Mouse (Mus musculus): ENCODE results near the gene Ffar3.

Gene Ffar3

GRCm38 (mm10) chr7:30856078-30856477 lies at the start of gene Ffar3:
Gene Ffar3, minus strand, starts transcription at chr7:30856178.
- DNase-seq (ENCODE audit: low spot score in 2 of 2) = no peak

GRCm38 (mm10) chr7:30904042-30904441 lies 48.1 kb upstream of the Ffar3 start:
- DNase-seq (ENCODE audit: low spot score in 2 of 2) = peak in 1 of 2 experiments; percentile 38

GRCm38 (mm10) chr7:30895217-30895616 lies 39.2 kb upstream of the Ffar3 start:
- DNase-seq (ENCODE audit: low spot score in 2 of 2) = no peak

GRCm38 (mm10) chr7:30892515-30892914 lies 36.5 kb upstream of the Ffar3 start:
- DNase-seq (ENCODE audit: low spot score in 2 of 2) = no peak

- DNase-seq (ENCODE audit: low spot score in 2 of 2) = no peak
Observed at GRCm38 (mm10) chr7:30891746-30892145, 35.8 kb upstream of the Ffar3 start.

GRCm38 (mm10) chr7:30890681-30891080 lies 34.7 kb upstream of the Ffar3 start:
- DNase-seq (ENCODE audit: low spot score in 2 of 2) = no peak

- no peak for DNase-seq (ENCODE audit: low spot score in 2 of 2)
Observed at GRCm38 (mm10) chr7:30888786-30889185, 32.8 kb upstream of the Ffar3 start.

GRCm38 (mm10) chr7:30887568-30888188 lies 31.7 kb upstream of the Ffar3 start:
- DNase-seq (ENCODE audit: low spot score in 2 of 2) = peak in 1 of 2 experiments; percentile 55

- DNase-seq (ENCODE audit: low spot score in 2 of 2) = no peak
Observed at GRCm38 (mm10) chr7:30886852-30887251, 30.9 kb upstream of the Ffar3 start.

- DNase-seq (ENCODE audit: low spot score in 2 of 2) = no peak
Observed at GRCm38 (mm10) chr7:30884047-30884446, 28.1 kb upstream of the Ffar3 start.

GRCm38 (mm10) chr7:30881367-30881766 lies 25.4 kb upstream of the Ffar3 start:
- no peak for DNase-seq (ENCODE audit: low spot score in 2 of 2)

GRCm38 (mm10) chr7:30880176-30880575 lies 24.2 kb upstream of the Ffar3 start, which contains the start of gene Cd22:
Gene Cd22, minus strand, starts transcription at chr7:30880342.
- peak in 1 of 2 experiments; percentile 59 for DNase-seq (ENCODE audit: low spot score in 2 of 2)

- DNase-seq (ENCODE audit: low spot score in 2 of 2) = no peak
Observed at GRCm38 (mm10) chr7:30878950-30879349, 23.0 kb upstream of the Ffar3 start.

GRCm38 (mm10) chr7:30873083-30873482 lies 17.1 kb upstream of the Ffar3 start:
- DNase-seq (ENCODE audit: low spot score in 2 of 2) = peak; percentile 70 to 88

GRCm38 (mm10) chr7:30863386-30863785 lies 7.4 kb upstream of the Ffar3 start:
- DNase-seq (ENCODE audit: low spot score in 2 of 2) = no peak

GRCm38 (mm10) chr7:30861464-30861863 lies 5.5 kb upstream of the Ffar3 start, which contains the start of gene Ffar1:
Gene Ffar1, minus strand, starts transcription at chr7:30861564.
- no peak for DNase-seq (ENCODE audit: low spot score in 2 of 2)

- peak; percentile 49 to 77 for DNase-seq (ENCODE audit: low spot score in 2 of 2)
Observed at GRCm38 (mm10) chr7:30859635-30860402, 3.8 kb upstream of the Ffar3 start.

- DNase-seq (ENCODE audit: low spot score in 2 of 2) = peak; percentile 79 to 90
Observed at GRCm38 (mm10) chr7:30859290-30859634, 3.3 kb upstream of the Ffar3 start.

- no peak for DNase-seq (ENCODE audit: low spot score in 2 of 2)
Observed at GRCm38 (mm10) chr7:30857746-30858145, 1.8 kb upstream of the Ffar3 start.

- no peak for DNase-seq (ENCODE audit: low spot score in 2 of 2)
Observed at GRCm38 (mm10) chr7:30851421-30851820, 4.6 kb downstream of the Ffar3 start.

GRCm38 (mm10) chr7:30847934-30848333 lies 8.0 kb downstream of the Ffar3 start:
- DNase-seq (ENCODE audit: low spot score in 2 of 2) = no peak

- no peak for DNase-seq (ENCODE audit: low spot score in 2 of 2)
Observed at GRCm38 (mm10) chr7:30847386-30847785, 8.6 kb downstream of the Ffar3 start.

GRCm38 (mm10) chr7:30846505-30847053 lies 9.4 kb downstream of the Ffar3 start:
- no peak for DNase-seq (ENCODE audit: low spot score in 2 of 2)

Data from spleen, postnatal 4 days (tissue).